Mouse (Mus musculus): ENCODE measurements around the gene Saal1. TPM values are rescaled to one million over a fixed set of nuclear protein-coding genes. Genes with fewer than 3 reads are reported as not detected.

Gene Saal1
- total RNA-seq (2023; ENCODE audit: inconsistent age), result 14.0 to 16.3 TPM (median 14.9 TPM) in 4 replicates

GRCm38 (mm10) chr7:46710390-46710844, at the start of gene Saal1:
Gene Saal1, minus strand, starts transcription at chr7:46710680.

DNA sequence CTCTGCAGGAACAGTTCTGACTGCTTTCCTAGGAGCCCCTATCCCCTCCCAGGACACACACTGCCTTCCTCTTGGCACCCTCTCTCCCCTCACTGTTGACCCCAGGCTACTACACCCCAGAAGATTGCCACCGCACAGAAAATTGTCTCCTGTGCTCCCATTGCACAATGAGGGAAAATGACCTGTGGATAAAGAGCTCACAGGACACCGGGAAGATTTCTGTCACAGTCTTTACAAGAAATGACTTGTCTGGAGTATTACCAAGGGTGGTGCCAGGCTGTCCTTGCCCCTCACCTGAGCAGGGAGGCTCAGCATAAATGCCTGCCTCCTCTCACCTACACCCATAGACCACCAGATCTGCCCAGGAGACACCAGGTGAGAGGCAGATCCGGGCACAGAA, 41.0 kb upstream of the Saal1 start, which contains the start of gene Saa2:
TSS of gene Saa2 (plus strand) at position 301 of the 400 bp plus-strand sequence.

DNA sequence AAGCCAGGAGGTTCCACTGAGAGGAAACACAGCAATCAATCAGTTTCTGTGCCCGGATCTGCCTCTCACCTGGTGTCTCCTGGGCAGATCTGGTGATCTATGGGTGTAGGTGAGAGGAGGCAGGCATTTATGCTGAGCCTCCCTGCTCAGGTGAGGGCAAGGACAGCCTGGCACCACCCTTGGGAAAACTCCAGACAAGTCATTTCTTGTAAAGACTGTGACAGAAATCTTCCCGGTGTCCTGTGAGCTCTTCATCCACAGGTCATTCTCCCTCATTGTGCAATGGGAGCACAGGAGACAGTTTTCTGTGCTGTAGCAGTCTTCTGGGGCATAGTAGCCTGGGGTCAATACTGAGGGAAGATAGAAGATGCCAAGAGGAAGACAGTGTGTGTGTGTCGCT, 32.4 kb upstream of the Saal1 start, which contains the start of gene Saa1:
TSS of gene Saa1 (minus strand) at position 101 of the 400 bp plus-strand sequence.

DNA sequence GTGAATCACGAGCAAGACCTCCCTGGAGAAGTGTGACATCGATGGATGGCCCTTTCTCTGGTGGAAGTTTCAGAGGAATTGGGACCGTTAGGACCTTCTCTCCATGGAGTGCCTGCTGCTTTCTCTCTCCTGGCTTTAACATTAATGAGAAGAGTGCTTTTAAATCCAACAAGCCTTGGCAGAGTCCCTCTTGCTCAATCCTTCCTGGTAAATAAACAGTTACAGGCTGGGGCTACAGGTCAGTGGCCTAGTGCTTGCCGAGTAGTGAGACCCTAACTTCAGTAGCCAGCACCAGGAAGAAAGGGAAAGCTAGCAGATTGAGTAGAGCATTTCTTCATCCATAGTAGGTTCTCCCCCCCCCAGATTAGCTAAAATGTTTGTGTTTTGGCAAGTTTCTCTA, 22.0 kb upstream of the Saal1 start, which contains the start of gene Saa4:
TSS of gene Saa4 (minus strand) at position 146 of the 400 bp plus-strand sequence.

DNA sequence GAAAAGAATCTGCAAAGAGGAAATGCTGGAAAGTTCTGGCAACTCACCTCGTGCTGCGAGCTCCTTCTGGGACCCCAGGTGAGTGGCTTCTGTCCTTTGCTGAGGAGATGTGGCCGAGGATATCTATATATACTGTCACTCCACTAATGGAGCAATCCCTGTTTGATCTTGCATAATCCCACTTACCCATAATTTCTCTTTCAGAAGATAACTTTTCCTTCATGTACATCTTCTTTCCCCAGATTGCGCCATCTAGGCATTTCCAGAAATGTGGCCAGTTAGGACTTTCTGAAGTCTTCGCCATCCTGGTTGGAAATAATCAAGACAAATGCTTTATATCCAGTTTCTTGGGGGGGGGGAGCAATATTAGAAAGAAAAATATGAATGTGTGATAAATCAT, 5.1 kb upstream of the Saal1 start, which contains the start of gene Saa3:
TSS of gene Saa3 (minus strand) at position 101 of the 400 bp plus-strand sequence.

GRCm38 (mm10) chr7:46672160-46672672, 38.3 kb downstream of the Saal1 start, which contains the start of gene Tph1:
Gene Tph1, minus strand, starts transcription at chr7:46672537.

GRCm38 (mm10) chr7:46639692-46640031, 70.8 kb downstream of the Saal1 start, which contains the start of gene Sergef:
Gene Sergef, minus strand, starts transcription at chr7:46639807.

Other genes with a start within 250 kb of the Saal1 start
- 22.1 to 27.1 TPM (median 23.8 TPM) in 4 replicates for gene Sergef, start 70.9 kb downstream of the Saal1 start, total RNA-seq (2023; ENCODE audit: inconsistent age)
- gene Tph1, start 38.1 kb downstream of the Saal1 start, total RNA-seq (2023; ENCODE audit: inconsistent age), result not detected in 4 replicates
- gene Saa3, start 5.0 kb upstream of the Saal1 start, total RNA-seq (2023; ENCODE audit: inconsistent age), result 0.90 TPM in 1 of 4 replicates, not detected in the others
- not detected in 4 replicates for gene Saa4, start 21.9 kb upstream of the Saal1 start, total RNA-seq (2023; ENCODE audit: inconsistent age)
- gene Saa1, start 32.3 kb upstream of the Saal1 start, total RNA-seq (2023; ENCODE audit: inconsistent age), result not detected in 4 replicates
- gene Saa2, start 41.1 kb upstream of the Saal1 start, total RNA-seq (2023; ENCODE audit: inconsistent age), result not detected in 4 replicates
- gene Hps5, start 85.4 kb upstream of the Saal1 start, total RNA-seq (2023; ENCODE audit: inconsistent age), result 52.4 to 64.3 TPM (median 57.5 TPM) in 4 replicates
- gene Gtf2h1, start 85.4 kb upstream of the Saal1 start, total RNA-seq (2023; ENCODE audit: inconsistent age), result 55.3 to 67.0 TPM (median 62.3 TPM) in 4 replicates
- gene Ldha, start 130.8 kb upstream of the Saal1 start, total RNA-seq (2023; ENCODE audit: inconsistent age), result 177 to 194 TPM (median 177 TPM) in 4 replicates
- not detected in 4 replicates for gene Ldhc, start 150.5 kb upstream of the Saal1 start, total RNA-seq (2023; ENCODE audit: inconsistent age)
- 55.6 to 62.8 TPM (median 60.6 TPM) in 4 replicates for gene Tsg101, start 209.3 kb upstream of the Saal1 start, total RNA-seq (2023; ENCODE audit: inconsistent age)
- gene Uevld, start 247.8 kb upstream of the Saal1 start, total RNA-seq (2023; ENCODE audit: inconsistent age), result 4.6 to 8.5 TPM (median 6.1 TPM) in 4 replicates

Data from B cell, adult (primary cell).